Mouse (Mus musculus) kidney, postnatal 0 days (tissue): Measurements from ENCODE around the gene Rpn2. TPM values are rescaled to one million over a fixed set of nuclear protein-coding genes. Genes with fewer than 3 reads are reported as not detected.

Source experiments
- ATAC-seq: fragments of 200-750 bp; cut with Nextera tagmentation; replicated peaks from 2 replicates; pipeline ENCODE4 v1.8.0; 2017; ENCODE audit warnings: low read depth, moderate number of reproducible peaks, moderate TSS enrichment, moderate library complexity; ENCODE audit not compliant: low FRiP score
- DNase-seq: peaks from one replicate; pipeline ENCODE4 v3.0.0-alpha.2; 2016; ENCODE audit warnings: low spot score
- H3K27ac ChIP-seq: fragments of 300-500 bp; sonication (generic); 2 replicates; pipeline ENCODE4 v1.5.1; 2014; ENCODE audit warnings: mild to moderate bottlenecking
- H3K27me3 ChIP-seq: fragments of 300-500 bp; sonication (generic); 2 replicates; pipeline ENCODE4 v1.6.1; 2014; ENCODE audit warnings: low read length, mixed read lengths; ENCODE audit not compliant: insufficient read depth
- H3K36me3 ChIP-seq: fragments of 300-500 bp; sonication (generic); 2 replicates; pipeline ENCODE4 v1.6.1; 2014; ENCODE audit warnings: low read length, mixed read lengths; ENCODE audit not compliant: insufficient read depth
- H3K4me1 ChIP-seq: fragments of 300-500 bp; sonication (generic); replicated peaks from 2 replicates; pipeline ENCODE4 v1.6.1; 2014; ENCODE audit warnings: antibody characterized with exemption, low read length, mixed read lengths; ENCODE audit not compliant: insufficient read depth
- H3K4me2 ChIP-seq: fragments of 300-500 bp; sonication (generic); 2 replicates; pipeline ENCODE4 v1.6.1; 2014; ENCODE audit warnings: mild to moderate bottlenecking, low read length, moderate library complexity, mixed read lengths
- H3K4me3 ChIP-seq: fragments of 300-500 bp; sonication (generic); replicated peaks from 2 replicates; pipeline ENCODE4 v1.5.1; 2014; ENCODE audit warnings: low read depth, low read length
- H3K9ac ChIP-seq: fragments of 300-500 bp; sonication (generic); 2 replicates; pipeline ENCODE4 v1.6.1; 2014; ENCODE audit warnings: low read depth, low read length
- H3K9me3 ChIP-seq: fragments of 300-500 bp; sonication (generic); replicated peaks from 2 replicates; pipeline ENCODE4 v1.6.1; 2016; ENCODE audit warnings: low read length, inconsistent platforms, mixed read lengths
- CTCF ChIP-seq: IDR thresholded peaks from 2 replicates; pipeline ENCODE4 v1.5.1; 2016; ENCODE audit warnings: antibody characterized with exemption, low read depth, mild to moderate bottlenecking, moderate library complexity
- WGBS: fragments of 180-500 bp; shearing (Covaris S2); extraction: QIAGEN DNeasy Blood & Tissue Kit; methylation state at CpG from one replicate; pipeline ENCODE4 v1.1.7; 2014; 5-methylcytosine and 5-hydroxymethylcytosine counted together
- polyA plus RNA-seq: library from polyadenylated mRNA; unstranded; fragments of >200 nt; fragmentation: Nextera tagmentation; extraction: Ambion mirVana; gene quantifications from 2 replicates; pipeline ENCODE4 v1.2.1, GENCODE M21; 2015

The Rpn2 gene
- polyA plus RNA-seq, 1 experiment from 2014 or later: 197 TPM

GRCm38 (mm10) chr2:157292093-157292492, 13.3 kb downstream of the Rpn2 start:
- TF ChIP-seq CTCF: peak; percentile 89
- Histone ChIP-seq H3K4me2 (no peak overlapping the region), H3K36me3 (peaks cover 35% of the 10 kb centered on the region), H3K27me3 (no peaks in the 10 kb centered on the region), H3K4me1 (no peaks in the 10 kb centered on the region), H3K27ac (no peak overlapping the region), H3K4me3 (no peak overlapping the region), H3K9me3 (no peaks in the 10 kb centered on the region), H3K9ac (no peak overlapping the region)
- peak; percentile 85 for DNase-seq
- ATAC-seq: no peak
- WGBS: 9% methylated on average over 2 of the region's 2 CpGs

DNA sequence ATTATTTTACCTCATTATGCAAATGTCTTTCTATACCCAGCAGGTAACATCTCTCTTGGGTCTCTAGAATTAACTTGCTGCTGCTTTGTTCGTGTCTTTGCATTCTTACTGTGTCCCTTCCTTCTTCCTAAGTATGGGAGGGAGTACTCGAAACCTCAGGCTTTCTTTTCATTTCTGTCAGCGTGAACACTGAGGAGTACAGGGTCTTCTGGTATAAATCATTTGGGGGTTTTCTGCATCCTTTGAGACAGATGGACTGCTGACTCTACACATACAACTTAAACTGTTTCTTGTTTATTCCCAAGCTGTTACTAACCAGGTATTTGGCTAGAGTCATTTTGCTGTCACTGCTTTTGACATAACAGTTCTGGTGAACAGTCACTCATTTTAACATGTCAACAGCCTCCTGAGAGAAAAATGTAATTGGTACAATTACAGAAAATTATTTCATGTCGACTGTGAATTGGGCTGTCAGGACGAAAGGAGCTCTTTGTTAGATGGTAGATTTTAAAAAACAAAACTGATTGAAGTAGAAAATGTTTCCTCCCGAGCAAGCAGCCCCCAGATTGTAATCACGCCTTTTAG, 17.4 kb downstream of the Rpn2 start:
- no peaks in the 10 kb centered on the region for H3K27me3 ChIP-seq
- no peaks in the 10 kb centered on the region for H3K4me1 ChIP-seq
- H3K9ac ChIP-seq: no peak overlapping the region
- no peaks in the 10 kb centered on the region for H3K9me3 ChIP-seq
- H3K4me2 ChIP-seq: no peak overlapping the region
- no peak for TF ChIP-seq CTCF
- H3K4me3 ChIP-seq: no peak overlapping the region
- DNase-seq (no peak), ATAC-seq (no peak)
- 65% methylated on average over 7 of the region's 7 CpGs for WGBS
- H3K36me3 ChIP-seq: peaks cover 60% of the 10 kb centered on the region
- H3K27ac ChIP-seq: no peak overlapping the region

GRCm38 (mm10) chr2:157300051-157300450, 21.2 kb downstream of the Rpn2 start:
- DNase-seq (no peak), ATAC-seq (no peak)
- H3K4me3 ChIP-seq: no peak overlapping the region
- no peak overlapping the region for H3K4me2 ChIP-seq
- peaks cover 58% of the 10 kb centered on the region for H3K36me3 ChIP-seq
- no peaks in the 10 kb centered on the region for H3K9me3 ChIP-seq
- no peaks in the 10 kb centered on the region for H3K4me1 ChIP-seq
- 92% methylated on average over 6 of the region's 6 CpGs for WGBS
- H3K27me3 ChIP-seq: no peaks in the 10 kb centered on the region
- no peak overlapping the region for H3K9ac ChIP-seq
- H3K27ac ChIP-seq: no peak overlapping the region
- no peak for TF ChIP-seq CTCF

- ATAC-seq: no peak
Measured at GRCm38 (mm10) chr2:157303096-157303495, 24.3 kb downstream of the Rpn2 start.

GRCm38 (mm10) chr2:157306091-157307032, 27.5 kb downstream of the Rpn2 start:
- no peaks in the 10 kb centered on the region for H3K27me3 ChIP-seq
- no peak overlapping the region for H3K4me3 ChIP-seq
- peaks cover 47% of the 10 kb centered on the region; the same call in 1 of the 2 replicates for H3K36me3 ChIP-seq
- no peak overlapping the region for H3K9ac ChIP-seq
- WGBS: 71% methylated on average over 7 of the region's 7 CpGs
- no peak overlapping the region for H3K27ac ChIP-seq
- no peaks in the 10 kb centered on the region for H3K4me1 ChIP-seq
- ATAC-seq (no peak), DNase-seq (peak; percentile 14)
- no peak overlapping the region for H3K4me2 ChIP-seq
- no peaks in the 10 kb centered on the region for H3K9me3 ChIP-seq
- no peak for TF ChIP-seq CTCF

More at GRCm38 (mm10) chr2:157303096-157303495, 24.3 kb downstream of the Rpn2 start:
- no peak for TF ChIP-seq CTCF
- no peak overlapping the region for H3K27ac ChIP-seq
- H3K27me3 ChIP-seq: no peaks in the 10 kb centered on the region
- H3K9ac ChIP-seq: no peak overlapping the region
- no peak overlapping the region for H3K4me3 ChIP-seq
- 61% methylated on average over 9 of the region's 9 CpGs for WGBS
- no peak for DNase-seq
- peaks cover 50% of the 10 kb centered on the region for H3K36me3 ChIP-seq
- no peaks in the 10 kb centered on the region for H3K4me1 ChIP-seq
- no peak overlapping the region for H3K4me2 ChIP-seq
- no peaks in the 10 kb centered on the region for H3K9me3 ChIP-seq

- Histone ChIP-seq H3K27ac (no peak overlapping the region), H3K36me3 (peaks cover 53% of the 10 kb centered on the region), H3K4me3 (no peak overlapping the region), H3K27me3 (no peaks in the 10 kb centered on the region), H3K4me2 (no peak overlapping the region), H3K9me3 (no peaks in the 10 kb centered on the region), H3K9ac (no peak overlapping the region), H3K4me1 (no peaks in the 10 kb centered on the region)
- no peak for ATAC-seq
- DNase-seq: no peak
- TF ChIP-seq CTCF: no peak
- 86% methylated on average over 4 of the region's 4 CpGs for WGBS
Measured at GRCm38 (mm10) chr2:157307715-157308265, 29.0 kb downstream of the Rpn2 start.
